Mouse (Mus musculus): ENCODE results near the gene Ube3c.

DNA sequence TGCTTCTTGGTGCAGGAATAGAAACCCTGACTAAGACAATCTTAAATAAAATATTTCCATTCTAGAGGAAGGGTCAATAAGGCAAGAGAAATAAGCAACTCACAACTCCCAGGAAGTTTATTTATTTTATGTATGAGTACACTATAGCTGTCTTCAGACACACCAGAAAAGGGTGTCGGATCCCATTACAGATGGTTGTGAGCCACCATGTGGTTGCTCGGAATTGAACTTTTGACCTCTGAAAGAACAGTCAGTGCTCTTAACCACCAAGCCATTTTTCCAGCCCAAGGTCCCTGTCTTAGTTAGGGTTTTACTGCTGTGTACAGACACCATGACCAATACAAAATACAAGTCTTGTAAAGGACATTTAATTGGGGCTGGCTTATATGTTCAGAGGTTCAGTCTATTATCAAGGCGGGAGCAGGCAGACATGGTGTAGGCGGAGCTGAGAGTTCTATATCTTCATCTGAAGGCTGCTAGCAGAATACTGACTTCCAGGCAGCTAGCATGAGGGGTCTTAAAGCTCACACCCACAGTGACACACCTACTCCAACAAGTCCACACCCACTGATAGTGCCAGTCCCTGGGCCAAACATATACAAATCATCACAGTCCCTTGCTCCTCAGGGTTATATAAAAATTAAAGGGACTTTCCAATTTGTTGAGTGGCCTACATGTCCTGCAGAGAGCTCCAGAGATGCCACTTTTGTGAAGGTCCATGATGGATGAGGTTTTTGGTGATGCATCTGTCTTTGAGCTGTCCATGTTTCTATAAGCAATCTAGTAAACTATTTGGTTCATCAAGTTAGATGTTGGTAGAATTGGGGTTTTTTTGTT, 9.0 kb downstream of the Ube3c start:
- TF ChIP-seq CTCF (IDR thresholded peaks at IDR 0.05; ENCODE audit: borderline replicate concordance, insufficient read depth, low read length) (no peak), POLR2A (IDR thresholded peaks at IDR 0.05; ENCODE audit: low read depth, low read length) (no peak)
